Mouse (Mus musculus): ENCODE results near the gene Ndufs1.

GRCm38 (mm10) chr1:63225890-63226289 lies 49.3 kb upstream of the Ndufs1 start:
- TF ChIP-seq CTCF (IDR thresholded peaks at IDR 0.05; ENCODE audit: extremely low read depth, insufficient read depth, low read length) (no peak), POLR2A (IDR thresholded peaks at IDR 0.05; ENCODE audit: extremely low read depth, insufficient read depth, low read length) (no peak)
